Mouse (Mus musculus) telencephalon, adult 2 months (tissue): Measurements from ENCODE around the gene Gnai3.

Experiments
- DNase-seq: peaks from one replicate; pipeline ENCODE4 v3.0.0-alpha.2; 2011; ENCODE audit warnings: low read depth, low spot score

Gene Gnai3

GRCm38 (mm10) chr3:108112246-108112645, 33.7 kb downstream of the Gnai3 start:
- DNase-seq = no peak

GRCm38 (mm10) chr3:108111320-108111719, 34.6 kb downstream of the Gnai3 start:
- DNase-seq = no peak

GRCm38 (mm10) chr3:108105281-108105680, 40.7 kb downstream of the Gnai3 start:
- no peak for DNase-seq

GRCm38 (mm10) chr3:108102075-108102474, 43.9 kb downstream of the Gnai3 start:
- no peak for DNase-seq

GRCm38 (mm10) chr3:108101594-108101993, 44.4 kb downstream of the Gnai3 start:
- no peak for DNase-seq

- DNase-seq = no peak
Observed at GRCm38 (mm10) chr3:108098316-108098715, 47.6 kb downstream of the Gnai3 start.

- no peak for DNase-seq
Observed at GRCm38 (mm10) chr3:108097656-108098055, 48.3 kb downstream of the Gnai3 start.

- DNase-seq = no peak
Observed at GRCm38 (mm10) chr3:108096726-108097125, 49.2 kb downstream of the Gnai3 start.

GRCm38 (mm10) chr3:108096226-108096625, 49.7 kb downstream of the Gnai3 start:
- no peak for DNase-seq

- DNase-seq = no peak
Observed at GRCm38 (mm10) chr3:108094976-108095760, 50.8 kb downstream of the Gnai3 start.

- no peak for DNase-seq
Observed at GRCm38 (mm10) chr3:108094146-108094545, 51.8 kb downstream of the Gnai3 start.

GRCm38 (mm10) chr3:108093306-108093705, 52.6 kb downstream of the Gnai3 start:
- no peak for DNase-seq

- no peak for DNase-seq
Observed at GRCm38 (mm10) chr3:108092536-108093115, 53.3 kb downstream of the Gnai3 start, which contains the start of gene Gnat2. Gene Gnat2, plus strand, starts transcription at chr3:108092789.

GRCm38 (mm10) chr3:108092030-108092429, 53.9 kb downstream of the Gnai3 start:
- no peak for DNase-seq

GRCm38 (mm10) chr3:108090561-108090960, 55.4 kb downstream of the Gnai3 start:
- DNase-seq = no peak

GRCm38 (mm10) chr3:108089916-108090315, 56.0 kb downstream of the Gnai3 start:
- DNase-seq = no peak

- no peak for DNase-seq
Observed at GRCm38 (mm10) chr3:108088842-108089380, 57.0 kb downstream of the Gnai3 start.

- no peak for DNase-seq
Observed at GRCm38 (mm10) chr3:108087329-108087728, 58.6 kb downstream of the Gnai3 start.

GRCm38 (mm10) chr3:108086470-108086979, 59.4 kb downstream of the Gnai3 start, which contains the start of gene Ampd2:
Gene Ampd2, minus strand, starts transcription at chr3:108086651.
- no peak for DNase-seq

GRCm38 (mm10) chr3:108085721-108086469, 60.1 kb downstream of the Gnai3 start:
- DNase-seq = no peak

GRCm38 (mm10) chr3:108085281-108085720, 60.6 kb downstream of the Gnai3 start:
- DNase-seq = peak; percentile 77

GRCm38 (mm10) chr3:108084767-108085270, 61.1 kb downstream of the Gnai3 start:
- DNase-seq = no peak
